Mouse (Mus musculus) hindbrain, embryonic 13.5 days (tissue): Measurements from ENCODE around the gene Strn4. TPM values are rescaled to one million over a fixed set of nuclear protein-coding genes. Genes with fewer than 3 reads are reported as not detected.

Experiments used
- ATAC-seq: fragments of 200-750 bp; cut with Nextera tagmentation; 2 replicates; pipeline ENCODE4 v1.8.0; 2017; ENCODE audit warnings: moderate TSS enrichment; ENCODE audit not compliant: low FRiP score
- H3K27ac ChIP-seq: fragments of 300-500 bp; sonication (generic); 2 replicates; pipeline ENCODE4 v1.5.1; 2015; ENCODE audit warnings: inconsistent platforms, mild to moderate bottlenecking, moderate library complexity
- H3K27me3 ChIP-seq: fragments of 300-500 bp; sonication (generic); 2 replicates; pipeline ENCODE4 v1.6.1; 2015; ENCODE audit warnings: mild to moderate bottlenecking, inconsistent platforms
- H3K36me3 ChIP-seq: fragments of 300-500 bp; sonication (generic); 2 replicates; pipeline ENCODE4 v1.6.1; 2015; ENCODE audit warnings: mild to moderate bottlenecking, inconsistent platforms
- H3K4me1 ChIP-seq: fragments of 300-500 bp; sonication (generic); replicated peaks from 2 replicates; pipeline ENCODE4 v1.6.1; 2015; ENCODE audit warnings: inconsistent platforms
- H3K4me2 ChIP-seq: fragments of 300-500 bp; sonication (generic); 2 replicates; pipeline ENCODE4 v1.6.1; 2015; ENCODE audit warnings: inconsistent platforms, mild to moderate bottlenecking, moderate library complexity
- H3K4me3 ChIP-seq: fragments of 300-500 bp; sonication (generic); 2 replicates; pipeline ENCODE4 v1.5.1; 2015; ENCODE audit warnings: mild to moderate bottlenecking, inconsistent platforms
- H3K9ac ChIP-seq: fragments of 300-500 bp; sonication (generic); 2 replicates; pipeline ENCODE4 v1.6.1; 2015; ENCODE audit warnings: mild to moderate bottlenecking, inconsistent platforms
- H3K9me3 ChIP-seq: fragments of 300-500 bp; sonication (generic); 2 replicates; pipeline ENCODE4 v1.6.1; 2016; ENCODE audit warnings: inconsistent platforms
- WGBS: fragments of 180-500 bp; shearing (Covaris S2); methylation state at CpG from one replicate; pipeline ENCODE4 v1.1.7; 2015; 5-methylcytosine and 5-hydroxymethylcytosine counted together
- polyA plus RNA-seq: library from polyadenylated mRNA; unstranded; fragments of >200 nt; fragmentation: Nextera tagmentation; extraction: Ambion mirVana; gene quantifications from 2 replicates; pipeline ENCODE4 v1.2.1, GENCODE M21; 2015

Strn4 gene
- polyA plus RNA-seq, 1 experiment from 2014 or later: 159 TPM

DNA sequence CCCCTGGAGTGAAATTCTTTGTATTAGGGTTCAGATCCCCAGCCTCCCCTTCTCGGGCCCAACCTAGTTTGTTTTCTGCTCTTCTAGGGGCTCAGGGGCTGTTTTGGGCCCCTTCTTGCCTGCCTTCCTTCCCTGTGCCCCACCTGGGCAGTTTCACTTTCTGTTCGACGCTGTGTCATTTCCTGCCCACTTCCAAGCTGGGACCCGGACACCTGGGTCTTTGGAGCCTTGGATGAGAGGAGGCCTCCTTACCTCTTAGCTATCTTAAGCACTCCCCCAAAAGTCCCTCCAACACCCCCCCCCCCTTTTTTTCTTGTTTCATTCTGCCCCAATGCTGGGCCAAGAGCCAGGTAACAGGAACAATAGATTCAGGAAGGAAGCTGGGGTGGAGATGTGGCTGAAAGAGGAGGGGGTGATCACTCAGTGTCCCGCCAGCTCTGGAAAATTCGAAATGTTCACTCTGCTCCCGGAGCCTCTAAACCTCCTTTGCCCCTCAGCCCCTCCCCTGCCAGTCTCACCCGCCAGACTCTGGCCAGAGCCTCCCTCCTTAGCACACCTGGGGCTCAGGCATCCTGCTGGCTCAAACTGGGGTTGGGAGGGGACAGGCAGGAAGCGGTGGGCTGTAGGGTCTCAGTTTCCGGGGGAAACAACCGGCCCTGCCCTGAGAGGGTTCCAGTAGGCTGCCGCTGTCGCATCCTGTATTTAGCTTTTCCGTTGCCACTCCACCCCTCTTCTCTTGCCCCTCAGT is 29.6 kb downstream of the Strn4 start:
- H3K4me2 ChIP-seq: peak overlapping the region; percentile 93
- 38% methylated on average over 14 of the region's 14 CpGs for WGBS
- H3K9ac ChIP-seq: peak overlapping the region; percentile 53
- H3K4me1 ChIP-seq: peaks cover 33% of the 10 kb centered on the region
- H3K36me3 ChIP-seq: peaks cover 28% of the 10 kb centered on the region
- ATAC-seq: no peak
- peak overlapping the region; percentile 15; the same call in 1 of the 2 replicates for H3K4me3 ChIP-seq
- 0 out of 2 replicates have a peak overlapping the region, but pooled peaks have one; percentile 3 for H3K27ac ChIP-seq
- H3K9me3 ChIP-seq: no peaks in the 10 kb centered on the region
- H3K27me3 ChIP-seq: no peaks in the 10 kb centered on the region

DNA sequence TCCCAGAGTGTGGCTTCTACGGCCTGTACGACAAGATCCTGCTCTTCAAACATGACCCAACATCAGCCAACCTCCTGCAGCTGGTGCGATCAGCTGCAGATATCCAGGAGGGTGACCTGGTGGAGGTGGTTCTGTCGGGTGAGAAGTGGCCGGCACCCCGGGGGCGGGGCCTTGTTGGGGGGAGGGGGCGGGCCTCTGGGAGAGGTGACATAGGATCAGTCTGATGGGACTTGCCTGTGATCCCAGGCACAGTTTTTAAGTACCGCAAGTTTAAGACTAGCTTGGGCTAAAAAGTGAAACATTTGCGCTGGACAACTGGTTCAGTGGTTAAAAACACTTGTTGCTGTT is 30.1 kb downstream of the Strn4 start:
- H3K4me1 ChIP-seq: peaks cover 33% of the 10 kb centered on the region
- 43% methylated on average over 10 of the region's 10 CpGs for WGBS
- no peak overlapping the region for H3K27ac ChIP-seq
- peak overlapping the region; percentile 53 for H3K9ac ChIP-seq
- H3K36me3 ChIP-seq: peaks cover 28% of the 10 kb centered on the region
- H3K9me3 ChIP-seq: no peaks in the 10 kb centered on the region
- H3K4me3 ChIP-seq: 0 out of 2 replicates have a peak overlapping the region, but pooled peaks have one; percentile 15
- H3K4me2 ChIP-seq: peak overlapping the region; percentile 93
- H3K27me3 ChIP-seq: no peaks in the 10 kb centered on the region
- ATAC-seq: no peak

DNA sequence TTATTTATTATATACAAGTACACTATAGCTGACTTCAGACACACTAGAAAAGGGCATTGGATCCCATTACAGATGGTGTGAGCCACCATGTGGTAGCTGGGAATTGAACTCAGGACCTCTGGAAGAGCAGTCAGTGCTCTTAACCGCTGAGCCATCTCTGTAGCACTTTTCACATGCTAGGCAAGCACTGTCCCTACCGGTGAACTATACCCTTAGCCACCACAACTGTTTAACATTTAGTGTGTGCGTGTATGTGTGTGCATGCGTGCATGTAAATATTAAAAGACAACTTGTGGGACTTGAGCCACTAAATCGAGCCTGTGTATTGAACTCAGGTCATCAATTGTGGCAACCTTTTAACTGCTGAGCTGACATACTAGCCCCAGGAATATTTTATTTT is 31.1 kb downstream of the Strn4 start:
- Histone ChIP-seq H3K4me1 (peaks cover 33% of the 10 kb centered on the region), H3K4me2 (no peak overlapping the region), H3K27me3 (no peaks in the 10 kb centered on the region), H3K27ac (no peak overlapping the region), H3K9ac (no peak overlapping the region), H3K9me3 (no peaks in the 10 kb centered on the region), H3K4me3 (no peak overlapping the region), H3K36me3 (peaks cover 24% of the 10 kb centered on the region)
- no peak for ATAC-seq
- WGBS: 97% methylated on average over 5 of the region's 5 CpGs

DNA sequence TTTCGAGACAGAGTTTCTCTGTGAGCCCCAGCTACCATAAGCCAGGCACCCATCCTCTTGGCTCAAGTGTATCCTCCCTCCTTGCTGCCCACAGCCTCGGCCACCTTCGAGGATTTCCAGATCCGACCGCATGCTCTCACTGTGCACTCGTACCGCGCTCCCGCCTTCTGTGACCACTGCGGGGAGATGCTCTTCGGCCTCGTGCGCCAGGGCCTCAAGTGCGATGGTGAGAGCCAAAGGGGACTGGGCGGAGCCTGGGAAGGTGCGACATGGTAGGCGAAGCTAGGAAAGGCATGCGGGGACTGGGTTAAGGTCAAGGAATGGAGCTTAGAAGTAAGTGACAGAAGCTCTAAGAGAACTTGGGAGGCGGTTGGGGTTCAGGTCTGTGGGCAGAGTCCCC is 31.8 kb downstream of the Strn4 start:
- 89% methylated on average over 19 of the region's 19 CpGs for WGBS
- Histone ChIP-seq H3K36me3 (peaks cover 28% of the 10 kb centered on the region), H3K9me3 (no peaks in the 10 kb centered on the region)

DNA sequence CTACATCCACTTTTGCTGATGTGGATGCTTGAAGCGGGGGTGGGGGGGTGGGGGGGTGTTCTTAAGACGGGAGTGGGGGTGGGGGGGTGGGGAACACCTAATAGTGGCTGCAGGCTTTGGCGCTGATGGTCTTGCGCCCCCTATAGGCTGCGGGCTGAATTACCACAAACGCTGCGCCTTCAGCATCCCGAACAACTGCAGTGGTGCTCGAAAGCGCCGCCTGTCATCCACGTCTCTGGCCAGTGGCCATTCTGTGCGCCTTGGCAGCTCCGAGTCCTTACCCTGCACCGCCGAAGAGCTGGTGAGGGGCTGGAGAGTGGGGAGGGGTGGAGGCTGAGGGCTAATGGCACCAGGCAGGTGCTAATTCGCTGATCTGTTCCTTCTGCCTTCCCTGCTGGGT is 32.9 kb downstream of the Strn4 start:
- ATAC-seq: no peak

More for the DNA sequence above, 31.8 kb downstream of the Strn4 start:
- Histone ChIP-seq H3K4me2 (no peak overlapping the region), H3K4me1 (peaks cover 29% of the 10 kb centered on the region), H3K9ac (no peak overlapping the region), H3K27ac (no peak overlapping the region), H3K27me3 (no peaks in the 10 kb centered on the region), H3K4me3 (no peak overlapping the region)
- ATAC-seq: no peak

DNA sequence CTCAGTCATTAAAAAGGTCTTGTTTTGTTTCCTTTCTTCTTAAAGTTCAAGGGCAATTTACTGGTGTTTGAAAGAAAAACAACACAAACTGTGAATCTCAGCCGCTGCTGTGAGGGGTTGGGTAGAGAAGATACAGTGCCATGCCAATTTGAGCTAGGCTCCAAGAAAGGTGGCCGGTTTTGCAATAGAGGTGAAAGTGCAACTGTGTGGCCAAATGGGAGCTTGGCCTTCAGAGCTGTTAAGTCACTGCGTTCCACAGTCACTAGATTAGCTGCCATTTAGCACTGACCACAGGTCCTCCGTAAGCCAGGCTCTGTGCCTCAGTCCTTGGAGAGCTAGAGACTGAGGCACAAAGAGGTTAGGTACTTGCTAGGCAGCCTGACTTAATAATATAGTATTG is 35.9 kb downstream of the Strn4 start:
- Histone ChIP-seq H3K4me3 (no peak overlapping the region), H3K4me2 (no peak overlapping the region), H3K9ac (no peak overlapping the region), H3K27me3 (no peaks in the 10 kb centered on the region), H3K9me3 (no peaks in the 10 kb centered on the region), H3K4me1 (no peaks in the 10 kb centered on the region), H3K27ac (no peak overlapping the region), H3K36me3 (peaks cover 66% of the 10 kb centered on the region)
- 94% methylated on average over 4 of the region's 4 CpGs for WGBS
- no peak for ATAC-seq

More for the DNA sequence above, 32.9 kb downstream of the Strn4 start:
- WGBS: 17% methylated on average over 17 of the region's 17 CpGs
- no peak overlapping the region for H3K4me2 ChIP-seq
- no peak overlapping the region for H3K4me3 ChIP-seq
- no peak overlapping the region for H3K27ac ChIP-seq
- H3K9ac ChIP-seq: no peak overlapping the region
- peaks cover 22% of the 10 kb centered on the region for H3K4me1 ChIP-seq
- no peaks in the 10 kb centered on the region for H3K27me3 ChIP-seq
- H3K9me3 ChIP-seq: no peaks in the 10 kb centered on the region
- H3K36me3 ChIP-seq: peaks cover 36% of the 10 kb centered on the region

DNA sequence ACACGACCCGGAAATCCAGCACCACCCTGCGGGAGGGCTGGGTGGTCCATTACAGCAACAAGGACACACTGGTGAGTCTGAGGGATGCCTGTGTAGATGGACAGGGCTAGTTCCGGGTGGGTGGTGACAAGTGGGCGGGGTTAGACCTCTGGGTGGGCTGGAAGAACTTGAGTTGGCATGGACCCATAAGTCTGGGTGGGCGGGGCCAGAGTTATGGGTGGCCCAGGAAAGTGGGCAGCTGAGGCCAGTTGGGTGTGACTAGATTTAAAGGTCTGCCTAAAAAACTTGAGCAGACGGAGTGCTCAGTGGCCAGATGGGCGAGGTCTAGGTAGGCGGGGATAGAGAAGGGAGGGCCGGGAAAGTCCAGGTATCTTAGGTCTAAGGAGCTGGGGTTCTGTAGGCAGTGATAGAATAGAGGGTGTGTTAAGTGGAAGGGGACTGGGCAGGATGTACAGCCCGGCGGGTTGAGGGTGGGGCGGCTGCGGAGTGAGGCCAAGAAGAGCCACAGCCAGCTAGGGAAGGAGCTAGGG is 37.7 kb downstream of the Strn4 start:
- Histone ChIP-seq H3K4me1 (no peaks in the 10 kb centered on the region), H3K27ac (no peak overlapping the region), H3K4me3 (no peak overlapping the region), H3K36me3 (peaks cover 84% of the 10 kb centered on the region), H3K9me3 (no peaks in the 10 kb centered on the region), H3K27me3 (no peaks in the 10 kb centered on the region), H3K4me2 (no peak overlapping the region), H3K9ac (no peak overlapping the region)
- ATAC-seq: no peak
- WGBS: 91% methylated on average over 14 of the region's 14 CpGs

DNA sequence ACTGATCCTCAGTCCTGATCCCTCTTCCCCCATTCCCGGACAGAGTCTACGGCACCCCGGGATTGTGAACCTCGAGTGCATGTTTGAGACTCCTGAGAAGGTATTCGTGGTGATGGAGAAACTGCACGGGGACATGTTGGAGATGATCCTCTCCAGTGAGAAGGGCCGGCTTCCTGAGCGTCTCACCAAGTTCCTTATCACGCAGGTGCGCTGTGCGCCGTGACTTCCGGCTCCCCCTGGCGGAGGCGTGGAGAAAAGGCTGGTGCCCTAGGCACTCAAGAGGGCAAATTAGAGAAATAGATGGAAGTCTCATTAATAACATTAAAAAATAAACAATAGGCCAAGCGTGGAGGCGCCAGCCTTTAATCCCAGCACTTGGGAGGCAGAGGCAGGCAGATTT is 42.6 kb downstream of the Strn4 start:
- no peaks in the 10 kb centered on the region for H3K4me1 ChIP-seq
- 23% methylated on average over 17 of the region's 17 CpGs for WGBS
- no peak for ATAC-seq
- H3K27me3 ChIP-seq: no peaks in the 10 kb centered on the region
- H3K9me3 ChIP-seq: no peaks in the 10 kb centered on the region
- no peak overlapping the region; the same call in 1 of the 2 replicates for H3K9ac ChIP-seq
- no peak overlapping the region for H3K27ac ChIP-seq
- H3K4me3 ChIP-seq: no peak overlapping the region
- no peak overlapping the region for H3K4me2 ChIP-seq
- peaks cover 51% of the 10 kb centered on the region for H3K36me3 ChIP-seq

DNA sequence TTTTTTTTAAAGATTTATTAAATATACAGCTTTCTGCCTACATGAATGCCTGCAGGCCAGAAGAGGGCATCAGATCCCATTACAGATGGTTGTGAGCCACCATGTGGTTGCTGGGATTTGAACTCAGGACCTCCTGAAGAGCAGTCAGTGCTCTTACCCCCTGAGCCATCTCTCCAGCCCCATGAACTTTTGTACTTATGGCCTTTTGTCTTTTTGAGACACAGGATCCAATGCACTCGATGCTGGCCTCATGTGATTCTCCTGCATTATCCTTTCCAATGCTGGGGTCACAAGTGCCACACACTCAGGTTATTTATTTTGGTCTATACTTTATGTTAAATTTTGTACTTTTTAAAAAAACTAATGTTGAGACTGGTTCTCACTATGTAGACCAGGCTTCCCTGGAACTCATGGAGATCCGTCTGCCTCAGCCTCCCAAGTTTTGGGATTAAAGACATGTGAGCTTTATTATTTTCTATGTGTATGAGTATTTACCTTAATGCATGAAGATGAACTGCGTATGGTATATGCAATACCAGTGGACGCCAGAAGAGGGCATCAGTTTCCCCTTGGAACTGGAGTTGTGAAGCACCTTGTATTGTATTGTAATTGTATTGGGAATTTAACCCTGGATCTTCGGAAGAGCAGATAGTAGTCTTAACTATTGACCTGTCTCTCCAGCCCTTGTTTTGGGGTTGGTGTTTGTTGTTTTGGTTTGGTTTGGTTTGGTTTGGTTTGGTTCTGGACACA is 44.4 kb downstream of the Strn4 start:
- peaks cover 48% of the 10 kb centered on the region for H3K36me3 ChIP-seq
- WGBS: 28% methylated on average over 5 of the region's 5 CpGs

DNA sequence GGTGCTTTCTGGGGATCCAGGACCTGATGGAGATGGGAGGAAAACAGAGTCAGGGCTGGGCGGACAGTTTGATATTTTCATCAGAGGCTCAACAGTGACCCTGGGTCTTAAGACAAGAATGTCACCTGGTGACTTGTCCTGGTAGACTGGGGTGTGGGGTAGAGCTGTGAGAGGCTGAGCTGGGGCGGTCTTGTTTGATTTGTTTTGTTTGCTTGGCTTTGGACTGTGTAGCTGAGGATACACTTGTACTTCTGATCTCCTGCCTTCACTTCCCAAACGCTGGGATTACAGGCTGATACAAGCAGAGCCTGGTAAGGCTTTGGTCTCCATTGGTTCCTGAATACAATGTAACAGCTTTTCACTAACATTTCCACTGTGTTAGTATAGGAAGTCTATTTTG is 51.8 kb downstream of the Strn4 start:
- H3K9ac ChIP-seq: no peak overlapping the region
- H3K4me1 ChIP-seq: peaks cover 14% of the 10 kb centered on the region; the same call in 1 of the 2 replicates
- peaks cover 45% of the 10 kb centered on the region for H3K36me3 ChIP-seq
- H3K27ac ChIP-seq: no peak overlapping the region
- ATAC-seq: no peak
- H3K4me2 ChIP-seq: no peak overlapping the region
- 92% methylated on average over 3 of the region's 3 CpGs for WGBS
- H3K4me3 ChIP-seq: no peak overlapping the region
- H3K27me3 ChIP-seq: no peaks in the 10 kb centered on the region
- no peaks in the 10 kb centered on the region for H3K9me3 ChIP-seq

More for the DNA sequence above, 44.4 kb downstream of the Strn4 start:
- Histone ChIP-seq H3K9ac (no peak overlapping the region), H3K27ac (no peak overlapping the region), H3K4me1 (no peaks in the 10 kb centered on the region), H3K4me3 (no peak overlapping the region), H3K4me2 (no peak overlapping the region), H3K27me3 (no peaks in the 10 kb centered on the region), H3K9me3 (no peaks in the 10 kb centered on the region)
- ATAC-seq: no peak

DNA sequence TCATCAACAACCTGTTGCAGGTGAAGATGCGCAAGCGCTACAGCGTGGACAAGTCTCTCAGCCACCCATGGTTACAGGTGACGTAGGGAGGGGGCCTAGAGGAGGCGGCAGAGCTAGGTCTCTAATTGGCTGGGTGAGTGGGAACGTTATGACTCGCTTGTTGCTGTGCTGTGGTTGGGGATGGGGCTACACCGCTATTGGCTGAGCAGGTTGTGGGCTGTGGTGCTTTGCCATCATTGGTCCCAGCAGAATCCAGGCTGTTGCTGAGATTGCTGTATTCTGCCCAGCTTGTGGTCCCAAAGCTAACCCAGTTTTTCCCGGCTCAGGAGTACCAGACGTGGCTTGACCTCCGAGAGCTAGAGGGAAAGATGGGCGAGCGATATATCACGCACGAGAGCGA is 53.8 kb downstream of the Strn4 start:
- Histone ChIP-seq H3K36me3 (peaks cover 33% of the 10 kb centered on the region), H3K4me3 (peak overlapping the region; percentile 38), H3K9me3 (no peaks in the 10 kb centered on the region), H3K4me2 (peak overlapping the region; percentile 56), H3K27ac (peak overlapping the region; percentile 82), H3K27me3 (no peaks in the 10 kb centered on the region), H3K9ac (peak overlapping the region; percentile 67), H3K4me1 (peaks cover 19% of the 10 kb centered on the region)
- 7% methylated on average over 16 of the region's 16 CpGs for WGBS
- peak; percentile 98 for ATAC-seq

DNA sequence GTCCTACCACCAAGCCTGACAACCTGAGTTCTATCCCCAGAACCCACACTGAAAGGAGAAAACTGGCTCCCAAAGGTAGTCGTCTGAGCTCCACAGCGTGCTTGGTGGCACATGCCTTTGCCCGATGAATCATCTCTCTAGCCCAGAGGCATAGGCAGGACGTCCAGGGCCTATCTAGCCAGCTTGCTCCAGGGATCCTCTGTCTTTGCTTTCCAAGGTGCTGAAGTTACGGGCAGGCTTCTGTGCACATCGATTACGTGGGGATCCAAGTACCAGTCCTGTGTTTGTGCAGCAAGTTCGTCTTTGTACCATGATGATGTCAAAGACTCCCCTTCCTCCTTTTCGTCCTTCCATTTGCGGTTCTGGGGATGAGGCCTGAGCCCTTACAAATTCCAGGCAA is 55.9 kb downstream of the Strn4 start:
- H3K36me3 ChIP-seq: peaks cover 18% of the 10 kb centered on the region
- H3K27ac ChIP-seq: no peak overlapping the region
- no peak overlapping the region for H3K4me2 ChIP-seq
- no peak overlapping the region for H3K4me3 ChIP-seq
- H3K9ac ChIP-seq: no peak overlapping the region
- no peak for ATAC-seq
- no peaks in the 10 kb centered on the region for H3K9me3 ChIP-seq
- H3K4me1 ChIP-seq: peaks cover 30% of the 10 kb centered on the region
- no peaks in the 10 kb centered on the region for H3K27me3 ChIP-seq
- 83% methylated on average over 10 of the region's 10 CpGs for WGBS
